Mouse (Mus musculus) ovary, postnatal 36 days (tissue): ENCODE data around the gene Tbc1d8.

Experiments used
- DNase-seq: peaks from one replicate; pipeline ENCODE4 v3.0.0; 2022; ENCODE audit warnings: low spot score, mixed read lengths

The Tbc1d8 gene

GRCm38 (mm10) chr1:39478057-39478895 is at the start of gene Tbc1d8:
Gene Tbc1d8 (minus strand): TSS chr1:39478755.
- peak; percentile 90 for DNase-seq

- DNase-seq: no peak
Measured at GRCm38 (mm10) chr1:39528319-39528718, 49.8 kb upstream of the Tbc1d8 start.

GRCm38 (mm10) chr1:39527432-39527831 is 48.9 kb upstream of the Tbc1d8 start:
- DNase-seq: peak; percentile 77

- no peak for DNase-seq
Measured at GRCm38 (mm10) chr1:39526371-39527167, 48.0 kb upstream of the Tbc1d8 start.

GRCm38 (mm10) chr1:39525763-39526162 is 47.2 kb upstream of the Tbc1d8 start:
- DNase-seq: no peak

GRCm38 (mm10) chr1:39522519-39522918 is 44.0 kb upstream of the Tbc1d8 start:
- no peak for DNase-seq

- no peak for DNase-seq
Measured at GRCm38 (mm10) chr1:39521326-39521725, 42.8 kb upstream of the Tbc1d8 start.

GRCm38 (mm10) chr1:39515303-39515991 is 36.9 kb upstream of the Tbc1d8 start:
- no peak for DNase-seq

- no peak for DNase-seq
Measured at GRCm38 (mm10) chr1:39512183-39512582, 33.6 kb upstream of the Tbc1d8 start.

- DNase-seq: no peak
Measured at GRCm38 (mm10) chr1:39511775-39512174, 33.2 kb upstream of the Tbc1d8 start.

GRCm38 (mm10) chr1:39505600-39505999 is 27.0 kb upstream of the Tbc1d8 start:
- DNase-seq: no peak

- DNase-seq: no peak
Measured at GRCm38 (mm10) chr1:39504261-39504660, 25.7 kb upstream of the Tbc1d8 start.

GRCm38 (mm10) chr1:39502817-39503633 is 24.5 kb upstream of the Tbc1d8 start:
- peak; percentile 18 for DNase-seq

GRCm38 (mm10) chr1:39499485-39499941 is 21.0 kb upstream of the Tbc1d8 start:
- DNase-seq: no peak

- no peak for DNase-seq
Measured at GRCm38 (mm10) chr1:39497748-39498147, 19.2 kb upstream of the Tbc1d8 start.

GRCm38 (mm10) chr1:39496995-39497394 is 18.4 kb upstream of the Tbc1d8 start:
- no peak for DNase-seq

- DNase-seq: no peak
Measured at GRCm38 (mm10) chr1:39493664-39494063, 15.1 kb upstream of the Tbc1d8 start.

- no peak for DNase-seq
Measured at GRCm38 (mm10) chr1:39493165-39493564, 14.6 kb upstream of the Tbc1d8 start.

- no peak for DNase-seq
Measured at GRCm38 (mm10) chr1:39487370-39487769, 8.8 kb upstream of the Tbc1d8 start.

GRCm38 (mm10) chr1:39482115-39482815 is 3.7 kb upstream of the Tbc1d8 start:
- no peak for DNase-seq

- DNase-seq: no peak
Measured at GRCm38 (mm10) chr1:39479254-39479653, 699 bp upstream of the Tbc1d8 start.
